Mouse (Mus musculus) left cerebral cortex, postnatal 36 days (tissue): ENCODE results near the gene Bckdha. TPM values are rescaled to one million over a fixed set of nuclear protein-coding genes. Genes with fewer than 3 reads are reported as not detected.

Experiments
- DNase-seq, 2 experiments: peaks; one replicate each; pipeline ENCODE4 v3.0.0; 2021 to 2022; ENCODE audit warnings: low spot score in 2 of 2, mixed read lengths in 1 of 2
- intact Hi-C: fragments of 180-260 bp; cut with DNase I; formaldehyde crosslinking; loops from one replicate; pipeline ENCODE4 v1.15.1; 2025
- total RNA-seq, 2 experiments: library from RNA; stranded (reverse); gene quantifications; 2 replicates each; pipeline ENCODE4 v1.2.3; 2021

Bckdha gene
- total RNA-seq, 2 experiments from 2014 or later: 33.0 to 40.9 TPM

GRCm38 (mm10) chr7:25618865-25619721 lies 39.7 kb downstream of the Bckdha start, which contains the start of gene Dmac2:
TSS of gene Dmac2 (plus strand) at chr7:25619414.
- intact Hi-C loops: no loop called here
- peak; percentile 90 to 91 for DNase-seq

DNA sequence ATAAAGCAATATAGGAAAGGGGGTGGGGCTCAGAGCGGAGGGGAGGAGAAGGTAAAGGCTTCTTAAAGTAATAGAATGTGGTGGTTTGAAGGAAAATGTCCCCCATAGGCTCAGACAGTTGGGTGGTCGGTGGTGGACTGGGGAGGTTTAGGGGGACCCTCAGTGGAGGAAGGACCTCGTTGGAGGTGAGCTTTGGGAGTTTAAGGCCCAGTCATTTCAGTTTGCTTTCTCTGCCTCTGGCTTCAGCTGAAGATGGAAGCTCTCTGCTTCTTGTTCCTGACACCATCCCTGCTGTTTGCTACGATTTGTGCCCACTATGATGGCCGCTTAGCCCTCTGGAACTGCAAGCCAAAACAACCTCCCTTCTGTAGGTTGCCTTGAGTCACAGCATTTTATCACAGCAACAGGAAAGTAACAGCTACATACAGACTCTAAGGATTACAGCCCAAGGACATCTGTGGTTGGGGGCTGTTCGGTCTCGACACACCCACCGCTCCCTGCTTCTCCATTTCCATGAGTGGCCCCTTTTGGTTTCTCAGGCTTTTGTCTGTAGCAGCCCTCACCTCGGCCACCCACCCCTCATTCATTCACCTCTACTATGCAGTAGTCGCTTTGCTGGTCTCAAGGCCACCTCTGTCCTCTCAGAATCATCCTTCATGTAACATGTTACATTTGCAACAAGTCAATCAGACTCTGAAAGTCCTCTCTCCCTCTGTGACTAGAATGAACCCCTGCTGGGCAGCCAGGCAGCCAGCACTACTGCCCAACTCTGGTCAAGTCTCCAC lies 41.2 kb downstream of the Bckdha start:
- intact Hi-C loops: no loop called here
- no peak for DNase-seq

- DNase-seq: peak in 1 of 2 experiments; percentile 3
- intact Hi-C loops: no loop called here
Observed at GRCm38 (mm10) chr7:25615706-25616011, 43.1 kb downstream of the Bckdha start, which contains the start of gene Erich4. TSS of gene Erich4 (minus strand) at chr7:25615892.

GRCm38 (mm10) chr7:25614831-25615705 lies 43.7 kb downstream of the Bckdha start:
- intact Hi-C loops: no loop called here
- peak in 1 of 2 experiments; percentile 2 for DNase-seq

- DNase-seq: peak in 1 of 2 experiments; percentile 1
- intact Hi-C loops: no loop called here
Observed at GRCm38 (mm10) chr7:25614086-25614485, 44.7 kb downstream of the Bckdha start.

DNA sequence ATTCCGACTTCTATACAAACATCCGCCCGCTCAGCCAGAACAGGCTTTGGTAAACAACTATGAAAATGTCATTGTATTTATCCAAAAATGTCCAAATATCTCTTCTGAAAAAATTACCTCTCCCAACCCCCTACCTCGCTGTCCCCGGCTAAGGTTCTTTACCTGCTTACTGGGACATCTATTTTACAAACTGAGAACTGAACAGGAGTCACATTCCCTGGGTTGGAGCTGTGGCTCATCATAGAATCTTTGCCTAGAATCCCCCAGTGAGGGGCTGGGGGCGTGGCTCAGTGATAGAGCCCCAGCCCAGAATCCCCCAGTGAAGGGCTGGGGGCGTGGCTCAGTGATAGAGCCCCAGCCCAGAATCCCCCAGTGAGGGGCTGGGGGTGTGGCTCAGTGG lies 47.3 kb downstream of the Bckdha start:
- intact Hi-C loops: no loop called here
- no peak for DNase-seq

GRCm38 (mm10) chr7:25610056-25610455 lies 48.7 kb downstream of the Bckdha start:
- intact Hi-C loops: no loop called here
- DNase-seq: no peak

- intact Hi-C loops: no loop called here
Observed at GRCm38 (mm10) chr7:25607196-25607595, 51.6 kb downstream of the Bckdha start.

GRCm38 (mm10) chr7:25606625-25607063 lies 52.1 kb downstream of the Bckdha start:
- intact Hi-C loops: no loop called here
- DNase-seq: no peak

More at GRCm38 (mm10) chr7:25607196-25607595, 51.6 kb downstream of the Bckdha start:
- DNase-seq: peak in 1 of 2 experiments; percentile 2

- intact Hi-C loops: loop anchor here (2.0 kb wide), 1 partner anchor 177 kb away; no protein-coding TSS in a partner anchor
Observed at GRCm38 (mm10) chr7:25601346-25601745, 57.4 kb downstream of the Bckdha start.

DNA sequence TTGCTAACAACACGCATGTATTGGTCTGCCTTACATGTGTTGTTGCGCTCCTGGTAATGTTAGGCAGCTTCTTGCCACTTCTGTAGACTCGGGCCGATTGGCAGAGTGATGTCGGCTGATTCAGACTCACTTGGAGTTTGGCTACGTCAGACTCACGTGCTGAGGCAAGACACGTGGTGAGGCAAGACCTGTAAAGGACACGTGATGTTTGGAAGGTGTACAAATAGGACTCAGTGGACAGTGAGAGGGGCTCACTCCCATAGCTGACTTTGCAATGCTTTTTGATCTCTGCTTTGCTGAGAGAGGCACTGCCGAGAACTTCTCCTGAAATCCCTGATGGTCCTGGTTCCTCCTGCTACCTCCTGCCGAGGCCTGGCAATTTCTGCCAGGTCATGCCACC lies 58.1 kb downstream of the Bckdha start:
- intact Hi-C loops: loop anchor here (2.0 kb wide), 1 partner anchor 176 kb away; no protein-coding TSS in a partner anchor
- DNase-seq: peak in 1 of 2 experiments; percentile 1

More at GRCm38 (mm10) chr7:25601346-25601745, 57.4 kb downstream of the Bckdha start:
- DNase-seq: peak in 1 of 2 experiments; percentile 1

DNA sequence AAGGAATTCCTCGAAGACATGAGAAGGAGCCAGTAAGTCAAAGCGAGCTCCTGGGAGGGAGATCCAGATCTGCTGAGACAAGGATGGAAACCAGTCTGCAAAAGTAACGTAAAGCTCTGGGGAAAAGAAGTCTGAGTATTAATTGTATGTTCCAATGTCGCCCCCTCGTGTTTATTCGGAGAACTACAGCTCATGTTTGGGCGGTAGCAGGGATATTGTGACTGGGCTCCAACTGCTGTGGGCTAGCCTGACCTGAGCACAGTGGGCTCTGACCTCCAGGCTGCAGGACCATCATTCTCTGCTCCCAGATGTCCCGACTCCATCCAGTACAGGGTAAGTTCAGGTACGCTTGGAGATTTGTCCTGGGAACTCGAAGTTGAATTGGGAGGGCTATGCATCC lies 59.1 kb downstream of the Bckdha start:
- peak; percentile 55 to 69 for DNase-seq
- intact Hi-C loops: loop anchor here (2.0 to 10.0 kb wide), 2 partner anchors 175 to 265 kb away; no protein-coding TSS in a partner anchor

DNA sequence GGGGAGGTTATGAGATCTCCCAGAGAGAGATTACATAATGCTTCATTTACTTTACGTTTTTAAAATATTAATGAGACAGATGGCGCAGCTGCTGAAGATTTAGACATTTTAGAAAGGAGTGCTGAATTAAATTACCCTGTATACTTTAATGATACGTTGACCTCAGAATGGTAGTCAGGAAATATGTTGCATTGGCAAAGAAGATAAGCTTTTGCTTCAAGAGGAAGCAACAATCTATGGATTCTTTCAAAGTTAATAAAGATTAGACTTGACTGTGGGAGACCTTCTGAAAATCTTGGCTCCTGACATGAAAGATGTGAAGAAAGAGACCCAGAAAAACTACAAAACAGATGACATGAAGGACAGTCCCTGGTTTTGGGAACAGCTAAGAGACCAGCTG lies 64.9 kb downstream of the Bckdha start:
- intact Hi-C loops: loop anchor here (10.0 kb wide), 1 partner anchor 259 kb away; no protein-coding TSS in a partner anchor
- DNase-seq: no peak

DNA sequence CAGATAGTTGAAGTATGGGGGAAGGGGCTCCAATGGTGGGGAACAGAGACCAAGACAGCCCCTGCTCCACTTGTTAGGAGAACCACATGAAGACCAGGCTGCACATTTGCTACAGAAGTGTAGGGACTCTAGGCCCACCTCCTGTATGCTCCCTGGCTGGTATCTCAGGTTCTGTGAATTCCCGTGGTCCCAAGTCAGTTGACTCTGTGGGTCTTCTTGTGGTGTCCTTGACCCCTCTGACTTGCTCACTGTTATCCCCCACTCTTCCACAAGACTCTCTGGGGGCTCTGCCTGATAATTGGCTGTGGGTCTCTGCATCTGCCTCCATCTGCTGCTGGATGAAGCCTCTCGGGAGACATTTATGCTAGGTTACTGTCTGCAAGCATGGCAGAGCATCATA lies 67.6 kb downstream of the Bckdha start:
- no peak for DNase-seq
- intact Hi-C loops: loop anchor here (10.0 kb wide), 1 partner anchor 256 kb away; no protein-coding TSS in a partner anchor

GRCm38 (mm10) chr7:25585351-25586204 lies 73.2 kb downstream of the Bckdha start:
- intact Hi-C loops: no loop called here
- DNase-seq: no peak

- no peak for DNase-seq
- intact Hi-C loops: no loop called here
Observed at GRCm38 (mm10) chr7:25584651-25585050, 74.1 kb downstream of the Bckdha start.

GRCm38 (mm10) chr7:25582301-25582810 lies 76.4 kb downstream of the Bckdha start:
- DNase-seq: no peak
- intact Hi-C loops: no loop called here
